Mouse (Mus musculus) MEL (cell line): ENCODE results near the gene Frem1.

Experiments used
- CTCF ChIP-seq, 3 experiments: IDR thresholded peaks in 2 of 3; conservative IDR thresholded peaks in 1 of 3; 2 replicates each; pipeline ENCODE4 v1.5.1; 2011 to 2012; ENCODE audit warnings: low read length in 3 of 3, low read depth in 2 of 3, mild to moderate bottlenecking in 2 of 3, improper control_type of control experiment in 1 of 3, inconsistent platforms in 1 of 3, mixed read lengths in 1 of 3, moderate library complexity in 1 of 3; ENCODE audit not compliant: control insufficient read depth in 1 of 3, insufficient read depth in 1 of 3, poor library complexity in 1 of 3, severe bottlenecking in 1 of 3
- EP300 ChIP-seq, 2 experiments: IDR thresholded peaks; 2 replicates each; pipeline ENCODE4 v1.6.1; 2011; ENCODE audit warnings: improper control_type of control experiment in 2 of 2, low read length in 2 of 2, low read depth in 1 of 2, mild to moderate bottlenecking in 1 of 2
- MAX ChIP-seq: IDR thresholded peaks from 2 replicates; pipeline ENCODE4 v1.6.1; 2011; ENCODE audit warnings: low read length, improper control_type of control experiment
- POLR2A ChIP-seq, 2 experiments: IDR thresholded peaks; 2 replicates each; pipeline ENCODE4 v1.6.1; 2011 to 2012; ENCODE audit warnings: low read length in 2 of 2, mild to moderate bottlenecking in 2 of 2, control low read depth in 1 of 2, improper control_type of control experiment in 1 of 2, low read depth in 1 of 2, moderate library complexity in 1 of 2; ENCODE audit not compliant: control insufficient read depth in 1 of 2, insufficient read depth in 1 of 2, poor library complexity in 1 of 2
- SMC3 ChIP-seq: IDR thresholded peaks from 2 replicates; pipeline ENCODE4 v1.6.1; 2011; ENCODE audit warnings: low read depth, low read length, improper control_type of control experiment
- USF2 ChIP-seq, 2 experiments: IDR thresholded peaks; 2 replicates each; pipeline ENCODE4 v1.6.1; 2011 to 2012; ENCODE audit warnings: improper control_type of control experiment in 2 of 2, low read length in 2 of 2, borderline replicate concordance in 1 of 2, inconsistent platforms in 1 of 2, low read depth in 1 of 2, mild to moderate bottlenecking in 1 of 2; ENCODE audit not compliant: insufficient read depth in 1 of 2
- ZMIZ1 ChIP-seq: IDR thresholded peaks from 2 replicates; pipeline ENCODE4 v1.6.1; 2012; ENCODE audit warnings: low read depth, mild to moderate bottlenecking, inconsistent platforms, low read length, improper control_type of control experiment, moderate library complexity

- TF ChIP-seq USF2 (IDR thresholded peaks at IDR 0.05; ENCODE audit: borderline replicate concordance in 1 of 2, insufficient read depth in 1 of 2, low read depth in 1 of 2, low read length in 2 of 2) (no peak), MAX (no peak), ZMIZ1 (no peak), POLR2A (IDR thresholded peaks at IDR 0.05; ENCODE audit: control insufficient read depth in 1 of 2, insufficient read depth in 1 of 2, low read depth in 1 of 2, low read length in 2 of 2, poor library complexity in 1 of 2) (no peak), EP300 (IDR thresholded peaks at IDR 0.05; ENCODE audit: low read depth in 1 of 2, low read length in 2 of 2) (no peak), SMC3 (no peak), CTCF (IDR thresholded peaks at IDR 0.05 in 2 of 3, conservative IDR thresholded peaks at IDR 0.05 in 1 of 3; ENCODE audit: control insufficient read depth in 1 of 3, insufficient read depth in 1 of 3, low read depth in 2 of 3, low read length in 3 of 3, poor library complexity in 1 of 3, severe bottlenecking in 1 of 3) (no peak)
Measured at GRCm38 (mm10) chr4:83080364-83081174, 28.4 kb upstream of the Frem1 start.
